ENCODE assay signal across 11 mouse cellular contexts in the genomic region with DNA sequence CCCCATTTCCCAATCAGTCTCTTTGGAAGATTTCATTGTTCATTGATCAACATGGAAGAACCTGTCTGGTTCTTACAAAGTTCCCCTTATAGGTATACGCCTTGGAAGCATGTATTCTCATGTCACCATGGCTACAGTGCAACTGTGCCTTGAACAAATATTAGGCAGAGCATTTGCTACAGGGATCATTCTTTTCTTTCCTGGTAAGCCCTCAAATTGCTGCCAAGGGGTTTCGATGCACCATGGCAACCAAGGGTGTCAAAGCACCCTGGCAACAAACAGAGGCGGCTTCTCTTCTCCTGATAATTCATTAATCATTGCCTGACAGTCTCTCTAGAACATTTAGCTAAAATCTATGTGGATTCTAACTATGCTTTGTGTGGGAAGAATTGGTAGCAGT. TPM values are rescaled to one million over a fixed set of nuclear protein-coding genes. Genes with fewer than 3 reads are reported as not detected.
DNase-seq lines count a peak whose midpoint lies in the region; ATAC-seq and TF ChIP-seq lines count a peak whose summit lies in the region.
"Had no signal": no experiment of that assay in that cellular context is flagged by ENCODE, and none has a peak within 500 bp of the region (broad histone marks: within the 10 kb centered on the region; RNA-seq: fewer than 3 reads in every experiment).

No protein-coding gene starts in this region.

- no peaks in the 10 kb centered on the region for H3K4me1 ChIP-seq in intestine, embryonic 15.5 days (replicated peaks)
- H3K4me1 ChIP-seq in intestine, postnatal 0 days (replicated peaks; ENCODE audit: control insufficient read depth, insufficient read depth, low read length), result no peaks in the 10 kb centered on the region
- peaks cover 14% of the 10 kb centered on the region for H3K4me1 ChIP-seq in hindbrain, embryonic 10.5 days (replicated peaks)
- H3K4me1 ChIP-seq: embryonic facial prominence, embryonic 12.5 days; limb, embryonic 12.5 days had no signal

- no peaks in the 10 kb centered on the region for H3K36me3 ChIP-seq in intestine, embryonic 15.5 days
- no peaks in the 10 kb centered on the region for H3K36me3 ChIP-seq in intestine, postnatal 0 days (ENCODE audit: control insufficient read depth, insufficient read depth)
- H3K36me3 ChIP-seq in hindbrain, embryonic 10.5 days, result no peaks in the 10 kb centered on the region
- H3K36me3 ChIP-seq: embryonic facial prominence, embryonic 12.5 days; limb, embryonic 12.5 days had no signal

- H3K27me3 ChIP-seq in intestine, embryonic 15.5 days (replicated peaks), result no peaks in the 10 kb centered on the region
- H3K27me3 ChIP-seq in intestine, postnatal 0 days (replicated peaks; ENCODE audit: control insufficient read depth, insufficient read depth, low read length), result no peaks in the 10 kb centered on the region
- peaks cover 51% of the 10 kb centered on the region for H3K27me3 ChIP-seq in hindbrain, embryonic 10.5 days (ENCODE audit: insufficient read depth, poor library complexity, severe bottlenecking)
- H3K27me3 ChIP-seq: embryonic facial prominence, embryonic 12.5 days; limb, embryonic 12.5 days had no signal

- H3K27ac ChIP-seq in intestine, embryonic 15.5 days, result no peak overlapping the region
- H3K27ac ChIP-seq in intestine, postnatal 0 days (ENCODE audit: low read depth, low read length), result no peak overlapping the region
- H3K27ac ChIP-seq in hindbrain, embryonic 10.5 days, result peak overlapping the region; percentile 4; the same call in 1 of the 2 replicates
- H3K27ac ChIP-seq: embryonic facial prominence, embryonic 12.5 days; limb, embryonic 12.5 days had no signal

- 33% methylated on average over 3 of the region's 3 CpGs for WGBS in intestine, embryonic 15.5 days
- 22% methylated on average over 3 of the region's 3 CpGs for WGBS in intestine, postnatal 0 days
- WGBS in hindbrain, embryonic 10.5 days, result 25% methylated on average over 3 of the region's 3 CpGs

- intact Hi-C loops in left cerebral cortex, postnatal 4 days (cut with DNase I), result no loop called here

- H3K9ac ChIP-seq in intestine, embryonic 15.5 days, result no peak overlapping the region
- no peak overlapping the region for H3K9ac ChIP-seq in intestine, postnatal 0 days (ENCODE audit: low read depth, low read length)
- H3K9ac ChIP-seq: embryonic facial prominence, embryonic 12.5 days; limb, embryonic 12.5 days had no signal

- no peak for TF ChIP-seq CTCF in intestine, postnatal 0 days (IDR thresholded peaks at IDR 0.05; ENCODE audit: low read depth)

- no peak overlapping the region for H3K4me3 ChIP-seq in intestine, embryonic 15.5 days (replicated peaks)
- no peak overlapping the region for H3K4me3 ChIP-seq in intestine, postnatal 0 days (ENCODE audit: low read depth, low read length)
- H3K4me3 ChIP-seq in hindbrain, embryonic 10.5 days, result no peak overlapping the region
- H3K4me3 ChIP-seq: embryonic facial prominence, embryonic 12.5 days; limb, embryonic 12.5 days had no signal

- no peak overlapping the region for H3K4me2 ChIP-seq in intestine, embryonic 15.5 days (replicated peaks)
- H3K4me2 ChIP-seq in intestine, postnatal 0 days (replicated peaks; ENCODE audit: low read depth), result no peak overlapping the region
- H3K4me2 ChIP-seq: embryonic facial prominence, embryonic 12.5 days; limb, embryonic 12.5 days had no signal

- ATAC-seq in intestine, embryonic 15.5 days, result peak; percentile 47; the same call in 1 of the 2 replicates
- no peak for ATAC-seq in intestine, postnatal 0 days
- ATAC-seq: activated CD4-positive, CD25-positive, alpha-beta regulatory T cell, adult 4 months had no signal

- no peaks in the 10 kb centered on the region for H3K9me3 ChIP-seq in intestine, embryonic 15.5 days
- H3K9me3 ChIP-seq in intestine, postnatal 0 days (ENCODE audit: control insufficient read depth), result no peaks in the 10 kb centered on the region
- no peaks in the 10 kb centered on the region for H3K9me3 ChIP-seq in hindbrain, embryonic 10.5 days
- H3K9me3 ChIP-seq: embryonic facial prominence, embryonic 12.5 days; limb, embryonic 12.5 days had no signal

- DNase-seq in hindbrain, embryonic 10.5 days (ENCODE audit: low spot score), result peak; percentile 83
- peak; percentile 46 for DNase-seq in left cerebral cortex, postnatal 4 days
- peak; percentile 17 for DNase-seq in right cerebral cortex, postnatal 4 days
- DNase-seq in thymus, adult 18-20 months, result no peak
- no peak for DNase-seq in gastrocnemius, adult 8-10 months (ENCODE audit: low spot score in 2 of 2)
- DNase-seq in spleen, postnatal 36 days (ENCODE audit: low spot score in 2 of 2), result no peak

RNA-seq across cellular contexts. Expression of gene Smpdl3a, which starts 28.3 kb away (rescaled TPM):
- 54.1 and 57.4 TPM in 2 replicates for polyA plus RNA-seq in intestine, embryonic 15.5 days (2015; fragmentation: Nextera tagmentation; extraction: Ambion mirVana)
- polyA plus RNA-seq in intestine, postnatal 0 days (2015; fragmentation: Nextera tagmentation; extraction: Ambion mirVana), result 209 and 216 TPM in 2 replicates
- polyA plus RNA-seq in hindbrain, embryonic 10.5 days (2016; fragmentation: Nextera tagmentation; extraction: Ambion mirVana), result 9.1 and 10.8 TPM in 2 replicates
- 10 to 100 TPM; 17.0 to 17.5 TPM for total RNA-seq in left cerebral cortex, postnatal 4 days (2021)
- total RNA-seq in gastrocnemius, adult 8-10 months (2022), result 10 to 100 TPM; 82.1 to 88.0 (median 82.5) TPM

RNA-seq across cellular contexts. Expression of gene Fabp7, which starts 37.8 kb away (rescaled TPM):
- 44.7 and 54.5 TPM in 2 replicates for polyA plus RNA-seq in intestine, embryonic 15.5 days (2015; fragmentation: Nextera tagmentation; extraction: Ambion mirVana)
- 27.7 and 29.6 TPM in 2 replicates for polyA plus RNA-seq in intestine, postnatal 0 days (2015; fragmentation: Nextera tagmentation; extraction: Ambion mirVana)
- polyA plus RNA-seq in hindbrain, embryonic 10.5 days (2016; fragmentation: Nextera tagmentation; extraction: Ambion mirVana), result 518 and 856 TPM in 2 replicates
- 1,000 to 10,000 TPM; 1,039 to 1,099 TPM for total RNA-seq in left cerebral cortex, postnatal 4 days (2021)
- total RNA-seq in gastrocnemius, adult 8-10 months (2022), result not detected
- polyA plus RNA-seq: activated CD4-positive, CD25-positive, alpha-beta regulatory T cell, adult 4 months had no signal

Comparison
In these comparisons a context has a peak if more than half of its experiments do, and no peak if none do; other contexts are left out.
1. DNase-seq: peak in hindbrain, embryonic 10.5 days (single experiment), left cerebral cortex, postnatal 4 days (single experiment) and right cerebral cortex, postnatal 4 days (single experiment); none in thymus, adult 18-20 months (0 of 2), gastrocnemius, adult 8-10 months (0 of 2) and spleen, postnatal 36 days (0 of 2).